Mouse (Mus musculus): Measurements from ENCODE around the gene Olfr871.
"Not testable (repeated sequence)": the region's sequence is repeated elsewhere in the genome, so short reads cannot be mapped to it uniquely, and the experiment has no call there.

Gene Olfr871

GRCm38 (mm10) chr9:20211907-20212306, at the start of gene Olfr871:
Gene Olfr871, plus strand, starts transcription at chr9:20212207.
- no peak for DNase-seq (ENCODE audit: low read depth, low spot score)

DNA sequence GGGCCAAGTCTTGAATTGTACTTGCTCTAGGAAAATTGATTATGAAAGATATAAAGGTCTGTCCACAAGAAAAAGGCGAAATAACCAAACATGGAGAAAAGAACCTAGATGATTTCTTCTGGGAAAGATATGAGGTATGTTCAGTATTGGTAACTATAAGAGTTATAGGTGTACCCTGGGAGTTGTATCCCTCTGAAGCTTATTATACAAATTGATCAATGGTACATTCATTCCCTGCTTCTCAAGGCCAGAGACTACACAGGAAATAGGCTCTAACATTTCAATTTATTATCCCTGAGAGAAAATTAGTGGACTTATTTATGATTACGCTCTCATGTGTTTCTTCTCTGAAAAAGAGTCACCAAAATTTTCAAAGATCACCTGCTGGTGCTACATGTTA, 38.0 kb upstream of the Olfr871 start, which contains the start of gene Olfr870:
Gene Olfr870 (minus strand): TSS at position 101 of the 400 bp plus-strand sequence.
- no peak for DNase-seq (ENCODE audit: low read depth, low spot score)

DNA sequence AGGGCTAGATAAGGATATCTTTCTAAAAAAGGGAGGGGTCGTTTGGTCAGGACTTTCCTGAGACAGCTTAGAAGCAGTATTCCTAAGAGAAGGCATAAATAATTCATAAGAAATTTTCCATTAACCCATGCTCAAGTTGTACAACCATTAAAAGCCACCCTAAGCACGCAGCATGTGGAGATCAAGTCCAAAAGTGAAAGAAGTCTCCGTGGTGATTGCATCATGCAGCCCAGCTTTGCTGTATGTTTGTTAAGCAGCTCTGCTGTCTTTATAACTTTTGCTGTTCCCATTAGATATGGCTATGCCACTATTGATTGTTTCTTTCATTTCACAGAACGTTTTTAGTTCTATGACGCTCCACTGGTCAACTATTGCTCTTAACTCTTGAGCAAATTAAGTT, 32.5 kb upstream of the Olfr871 start:
- no peak for DNase-seq (ENCODE audit: low read depth, low spot score)

GRCm38 (mm10) chr9:20202131-20202530, 9.9 kb upstream of the Olfr871 start:
- DNase-seq (ENCODE audit: low read depth, low spot score): no peak

- not testable (repeated sequence) for DNase-seq (ENCODE audit: low read depth, low spot score)
Observed at GRCm38 (mm10) chr9:20203413-20203984, 8.5 kb upstream of the Olfr871 start.

DNA sequence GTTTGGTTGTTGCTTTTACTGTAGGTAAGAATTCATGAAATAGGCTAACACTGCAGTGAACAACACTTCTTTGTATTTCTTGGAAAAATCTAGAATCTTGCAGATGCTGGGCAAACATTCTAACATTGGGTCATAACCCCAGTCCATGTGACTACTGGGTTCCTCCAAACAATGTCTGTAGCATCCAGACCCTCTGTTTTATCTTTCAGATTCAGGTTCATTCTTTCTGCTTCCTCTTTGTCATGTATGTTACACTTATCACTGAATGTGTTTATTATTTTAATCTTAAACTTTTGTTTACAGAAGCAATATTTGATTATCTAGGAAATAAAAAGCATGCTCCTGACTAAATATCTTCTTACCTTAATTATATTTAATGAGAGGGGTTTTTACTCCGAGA, 1.2 kb upstream of the Olfr871 start:
- DNase-seq (ENCODE audit: low read depth, low spot score): no peak

- DNase-seq (ENCODE audit: low read depth, low spot score): no peak
Observed at GRCm38 (mm10) chr9:20211477-20211876, 530 bp upstream of the Olfr871 start.

DNA sequence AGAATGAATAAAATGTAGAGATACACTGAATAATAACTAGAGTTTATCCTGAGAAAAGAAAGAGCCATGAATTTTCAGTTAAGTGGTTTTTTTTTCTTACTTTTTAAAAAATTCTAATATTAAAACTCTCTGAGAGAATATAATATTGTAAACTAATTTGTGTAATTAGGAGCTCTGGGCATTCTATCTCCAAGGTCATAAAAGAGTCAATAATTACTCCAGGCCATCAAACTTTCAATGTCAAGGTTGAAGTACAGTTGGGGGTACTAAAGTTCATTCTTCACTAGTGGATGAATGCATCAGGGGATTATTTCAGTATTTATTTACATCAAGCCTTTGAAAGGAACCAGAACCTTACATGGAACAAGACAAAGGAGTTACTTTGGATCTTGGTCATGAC, 24.8 kb downstream of the Olfr871 start, which contains the start of gene Olfr872:
Gene Olfr872 (plus strand): TSS at position 301 of the 400 bp plus-strand sequence.
- DNase-seq (ENCODE audit: low read depth, low spot score): no peak

DNA sequence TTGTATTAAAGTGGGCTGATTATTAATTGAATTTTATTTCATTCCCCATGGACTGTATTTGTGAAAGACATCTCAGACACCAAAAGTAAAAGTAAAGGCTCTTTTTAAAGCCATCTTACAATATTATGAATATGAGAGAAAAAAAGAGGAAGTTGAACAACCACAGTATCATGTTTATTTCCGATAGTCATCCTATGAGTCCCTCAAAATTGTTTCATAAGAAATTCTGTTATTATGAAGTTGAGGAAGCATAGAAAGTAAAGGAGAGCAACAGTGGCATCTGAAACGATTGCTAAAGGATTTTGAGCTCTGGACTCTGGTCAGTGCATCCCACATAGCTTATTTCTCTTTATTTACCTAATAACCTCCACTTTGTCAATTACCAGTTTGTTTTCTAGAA, 25.4 kb downstream of the Olfr871 start:
- no peak for DNase-seq (ENCODE audit: low read depth, low spot score)

Data from c-Kit-negative CD71-positive TER-119-positive erythroid progenitor cells, embryonic 14.5 days (primary cell).